Mouse (Mus musculus): ENCODE data around the gene Dmc1.

The Dmc1 gene

DNA sequence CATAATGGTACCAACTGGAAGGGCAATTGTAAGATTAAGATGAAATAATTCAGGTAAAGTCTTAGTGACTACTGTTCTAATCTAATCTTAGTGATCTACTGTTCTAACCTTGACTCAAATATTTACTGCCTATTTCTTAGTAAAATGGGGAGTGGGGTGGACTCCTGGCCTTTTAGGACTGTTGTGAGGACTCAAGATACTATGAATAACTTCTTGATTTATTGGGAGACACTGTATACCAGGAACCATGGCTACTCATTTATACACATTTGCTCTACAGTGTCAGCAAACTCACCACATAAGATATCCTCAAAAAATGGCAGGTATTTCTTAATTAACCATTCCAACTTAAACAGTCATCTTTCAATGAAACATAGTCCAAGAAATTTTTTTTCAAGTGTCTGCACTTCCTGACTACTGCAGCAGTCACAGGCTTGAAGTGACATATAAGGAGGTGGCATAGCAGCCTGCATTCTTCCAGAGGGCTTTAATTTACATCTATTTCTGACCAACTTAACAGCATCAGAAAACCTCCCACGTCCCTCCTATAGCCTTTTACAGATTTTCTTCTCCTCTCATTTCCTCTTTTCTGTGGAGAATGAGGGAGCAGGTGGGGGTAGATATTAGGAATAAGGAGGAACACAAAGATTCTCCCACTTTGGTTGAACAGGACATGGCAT, 29.2 kb downstream of the Dmc1 start:
- no peak for DNase-seq (ENCODE audit: extremely low spot score, low read depth, low spot score)

DNA sequence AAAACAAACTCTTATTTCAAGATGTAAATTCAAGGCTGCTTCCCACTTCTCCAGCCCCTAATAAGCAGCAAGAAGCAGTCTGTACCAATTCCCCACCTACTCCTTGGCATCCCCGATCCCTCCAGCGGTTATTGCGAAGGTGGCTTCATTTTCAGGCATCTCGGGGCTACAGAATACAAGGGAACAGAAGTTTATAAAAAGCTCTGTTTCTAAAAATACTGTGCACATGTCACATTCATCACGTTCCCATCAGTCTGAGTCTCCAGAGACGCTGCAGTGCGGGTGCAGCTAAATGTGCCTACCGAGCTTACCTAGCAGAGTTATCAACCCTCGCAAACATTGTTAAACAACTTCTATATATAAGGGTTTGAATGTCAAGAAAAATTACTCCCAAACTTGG, 42.5 kb downstream of the Dmc1 start:
- no peak for DNase-seq (ENCODE audit: extremely low spot score, low read depth, low spot score)

DNA sequence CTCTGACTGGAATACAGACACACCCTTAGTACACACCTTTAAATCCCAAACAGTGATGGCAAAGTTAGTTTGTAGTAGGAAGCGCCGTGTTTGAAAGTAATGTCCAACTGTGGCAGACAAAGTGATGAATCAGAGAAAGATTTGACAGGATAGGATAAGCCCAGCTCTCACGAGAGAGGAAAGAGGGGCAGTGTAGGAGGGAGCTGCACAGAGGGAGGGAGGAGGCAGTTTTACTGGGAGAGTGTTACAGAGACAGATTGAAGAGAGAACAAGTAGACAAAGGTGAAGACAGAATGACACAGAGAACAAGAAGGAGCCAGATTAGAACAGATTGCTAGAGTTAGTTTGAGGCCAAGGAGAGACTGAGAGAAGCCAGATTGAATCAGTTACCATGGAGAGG, 45.3 kb downstream of the Dmc1 start:
- no peak for DNase-seq (ENCODE audit: extremely low spot score, low read depth, low spot score)

DNA sequence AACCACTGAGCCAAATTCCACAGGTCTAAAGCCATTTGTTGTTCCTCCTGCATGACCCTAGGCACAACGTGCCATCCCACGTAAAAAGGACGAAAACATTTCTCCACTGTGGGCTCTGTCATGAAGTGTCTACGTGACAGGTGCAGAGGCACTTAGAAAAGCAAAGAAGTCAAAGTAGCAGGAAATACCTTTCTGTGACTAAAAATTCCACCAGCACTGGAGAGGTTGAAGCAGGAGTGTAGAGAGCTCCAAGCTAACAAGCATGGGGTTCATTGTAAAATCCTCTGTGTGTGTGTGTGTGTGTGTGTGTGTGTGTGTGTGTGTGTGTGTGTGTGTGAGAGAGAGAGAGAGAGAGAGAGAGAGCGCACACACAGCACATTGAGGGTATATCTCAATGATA, 52.3 kb downstream of the Dmc1 start:
- no peak for DNase-seq (ENCODE audit: extremely low spot score, low read depth, low spot score)

DNA sequence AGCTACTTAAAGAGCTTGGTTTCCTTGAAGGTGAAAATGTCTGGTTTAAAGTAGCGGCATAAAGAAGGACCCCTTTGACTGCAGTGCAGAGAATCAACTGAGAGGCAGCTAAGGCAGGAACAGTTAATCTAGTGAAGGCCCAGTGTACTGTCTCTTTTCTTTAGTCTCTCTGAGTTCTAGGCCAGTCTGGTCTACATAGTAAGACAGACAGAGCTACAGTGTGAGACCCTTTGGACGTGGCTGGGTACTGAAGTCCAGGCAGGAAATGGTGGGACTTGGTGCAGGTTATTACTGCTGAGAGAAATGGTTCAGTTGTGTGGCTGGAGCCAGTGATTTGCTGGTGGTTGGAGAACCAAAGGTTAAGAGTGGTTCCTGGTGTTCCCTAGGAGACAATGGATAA, 56.7 kb downstream of the Dmc1 start:
- no peak for DNase-seq (ENCODE audit: extremely low spot score, low read depth, low spot score)

DNA sequence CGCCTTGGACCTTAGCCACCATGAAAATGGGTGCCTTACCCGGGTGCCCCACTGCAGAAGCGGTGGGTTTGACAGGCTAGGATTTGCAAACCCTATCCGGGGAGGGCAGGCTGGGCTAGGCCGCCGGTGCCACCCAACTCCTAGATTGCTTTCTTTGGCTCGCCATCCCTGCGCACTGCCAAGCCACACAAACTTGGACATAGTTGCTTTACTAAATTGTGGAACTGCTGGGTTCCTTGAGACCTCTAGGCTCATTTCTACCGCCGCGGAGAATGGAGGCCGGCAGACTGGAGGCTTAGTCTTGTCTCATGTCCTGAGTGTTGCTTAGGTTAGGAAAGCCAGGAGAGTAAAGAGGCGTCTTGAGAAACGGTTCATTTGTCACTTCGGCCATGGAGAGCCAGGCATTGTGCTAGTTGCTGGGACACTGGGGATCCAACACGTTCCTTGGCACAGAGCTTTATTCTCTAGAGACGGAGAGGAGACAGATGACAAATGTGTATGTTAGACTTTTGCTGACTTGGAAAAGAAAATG, 57.6 kb downstream of the Dmc1 start:
- no peak for DNase-seq (ENCODE audit: extremely low spot score, low read depth, low spot score)

DNA sequence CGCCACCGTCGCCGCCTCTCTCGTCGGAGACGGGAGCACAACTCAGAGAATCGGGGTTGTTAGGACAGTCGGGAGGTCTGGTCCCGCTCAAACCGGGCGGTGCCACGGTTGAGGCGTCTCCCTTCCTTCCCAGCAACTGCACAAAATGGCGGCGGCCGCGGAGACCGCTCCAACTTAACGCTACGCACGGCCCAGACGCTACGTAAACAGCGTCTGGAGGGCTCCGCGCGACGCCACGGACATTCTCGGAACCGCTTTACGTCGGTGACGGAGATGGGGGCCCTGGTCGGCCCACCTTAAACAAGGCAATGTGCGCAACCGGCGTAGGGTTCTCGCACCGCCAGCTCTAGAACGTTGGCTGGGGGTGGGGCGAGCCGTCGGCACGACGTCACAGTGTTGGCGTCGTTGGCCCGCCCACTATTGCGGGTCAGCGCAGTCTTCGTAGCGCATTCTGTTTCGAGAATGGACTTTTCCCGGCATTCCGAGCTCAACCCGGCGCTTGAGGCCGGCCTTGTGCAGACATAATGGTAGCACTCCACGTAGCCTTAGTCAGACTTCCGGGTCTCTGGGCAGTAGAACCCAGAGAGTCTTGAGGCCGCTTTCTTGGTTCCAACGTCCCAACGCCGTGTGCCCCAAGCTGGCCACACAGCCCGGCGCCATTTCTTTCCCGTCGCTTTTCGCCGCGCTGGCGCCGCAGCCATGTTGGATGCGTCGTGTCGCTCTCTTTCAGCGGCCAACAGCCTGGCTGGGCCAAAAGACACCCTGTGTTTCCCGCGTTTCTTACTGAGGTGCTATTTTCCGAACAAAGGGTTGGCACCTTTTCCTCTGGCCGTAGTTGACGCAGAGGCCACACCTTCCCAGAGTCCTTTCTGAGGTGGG, 58.3 kb downstream of the Dmc1 start, which contains the start of gene Ddx17:
TSS of gene Ddx17 (minus strand) at position 332 of the 879 bp plus-strand sequence.
- DNase-seq (ENCODE audit: extremely low spot score, low read depth, low spot score), result peak; percentile 96

DNA sequence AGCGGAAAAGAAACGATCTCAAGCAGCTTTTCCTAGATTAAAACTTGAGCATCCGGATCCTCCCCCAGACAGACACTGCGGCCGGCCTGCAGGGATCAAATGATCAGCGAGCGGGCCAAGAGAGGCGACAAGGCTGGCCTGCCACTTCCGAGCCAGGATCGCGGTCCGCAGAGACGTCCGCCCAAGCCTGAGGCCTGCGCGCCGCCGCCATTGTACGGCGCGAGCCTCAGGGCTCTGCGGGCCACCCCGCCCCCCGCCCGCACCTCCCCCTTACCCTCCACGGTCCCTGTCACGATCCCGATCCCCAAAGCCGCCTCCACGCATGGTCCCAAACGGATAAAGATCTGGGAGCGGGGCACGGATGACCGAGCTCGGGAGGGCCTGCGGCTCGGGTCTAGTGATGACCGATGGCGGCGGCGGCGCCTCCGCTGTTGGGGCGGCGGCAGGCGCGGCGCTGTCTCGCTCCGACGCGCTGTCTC, 58.9 kb downstream of the Dmc1 start:
- DNase-seq (ENCODE audit: extremely low spot score, low read depth, low spot score), result no peak

DNA sequence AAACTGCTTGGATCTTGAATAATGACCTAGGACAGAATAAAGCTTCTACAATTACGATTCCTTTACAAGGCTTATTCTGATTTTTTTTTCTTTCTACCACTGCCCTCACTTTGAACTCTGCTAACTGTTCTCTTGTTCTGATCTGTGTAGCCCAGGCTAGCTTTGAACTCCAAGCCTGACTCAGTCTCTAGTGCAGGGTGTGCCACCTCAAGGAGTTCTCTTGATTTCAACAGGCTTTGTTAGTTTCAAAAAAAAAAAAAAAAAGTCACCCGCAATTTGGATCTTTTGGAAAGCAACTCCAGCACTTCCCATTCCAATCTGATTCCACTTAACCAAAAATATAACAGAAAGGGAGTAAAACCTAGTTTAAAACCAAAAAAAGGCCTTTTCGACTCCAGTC, 59.4 kb downstream of the Dmc1 start:
- no peak for DNase-seq (ENCODE audit: extremely low spot score, low read depth, low spot score)

DNA sequence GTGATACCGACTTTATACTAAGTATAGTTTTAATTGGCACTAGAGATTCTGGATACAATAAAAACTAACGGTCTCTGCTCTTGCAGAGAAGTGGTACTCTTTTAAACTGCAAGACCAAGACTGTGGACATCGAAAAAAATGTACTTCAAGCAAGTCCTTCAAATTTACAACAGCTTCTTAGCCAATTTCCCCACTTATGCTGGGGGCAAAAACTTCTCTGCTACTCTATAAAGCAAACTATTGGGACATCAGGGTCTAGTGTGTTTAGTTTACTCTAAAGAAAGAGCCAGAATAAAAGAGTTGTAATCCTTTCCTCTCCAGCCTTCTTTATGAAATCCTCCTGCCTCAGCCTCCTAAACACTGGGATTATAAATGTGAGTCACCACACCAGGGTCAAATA, 60.9 kb downstream of the Dmc1 start:
- no peak for DNase-seq (ENCODE audit: extremely low spot score, low read depth, low spot score)

DNA sequence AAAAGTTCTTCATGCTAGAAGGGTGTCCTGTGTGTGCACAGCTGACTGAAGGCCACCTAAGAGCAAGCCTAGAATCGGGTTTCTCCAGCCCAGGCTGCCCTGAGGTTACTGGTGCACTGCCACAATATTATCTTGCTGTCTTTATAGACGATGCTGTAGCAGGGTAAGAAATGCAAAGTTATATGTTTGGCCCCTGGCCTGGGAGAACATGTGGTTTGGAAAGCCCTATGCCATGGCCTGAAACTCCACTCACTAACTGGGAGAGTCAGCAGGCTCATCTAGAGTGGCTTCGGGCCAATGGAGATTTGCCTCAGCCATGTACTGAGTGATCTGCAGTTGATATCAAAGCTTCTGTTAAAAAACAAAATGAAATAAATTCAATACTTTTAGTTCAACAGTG, 71.1 kb downstream of the Dmc1 start:
- DNase-seq (ENCODE audit: extremely low spot score, low read depth, low spot score), result no peak

DNA sequence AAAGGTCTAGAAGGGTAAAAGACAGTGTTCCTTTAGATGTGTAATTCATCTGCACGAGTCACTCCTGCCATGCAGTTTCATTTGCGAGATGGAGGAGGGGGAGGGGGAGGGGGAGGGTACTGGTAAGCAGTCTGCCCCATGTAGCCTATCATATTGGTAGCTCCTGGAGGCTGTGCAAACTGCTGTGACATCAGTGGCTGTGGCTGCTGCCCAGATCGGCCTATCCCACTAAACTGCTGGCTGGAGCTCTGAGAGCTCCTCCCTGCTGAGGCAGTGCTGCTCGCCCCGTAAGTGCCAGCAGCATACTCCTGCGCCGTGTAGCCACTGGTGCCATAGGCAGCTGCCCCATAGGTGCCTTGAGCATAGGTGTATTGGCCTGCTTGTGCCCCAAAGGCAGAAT, 75.0 kb downstream of the Dmc1 start:
- DNase-seq (ENCODE audit: extremely low spot score, low read depth, low spot score), result no peak

DNA sequence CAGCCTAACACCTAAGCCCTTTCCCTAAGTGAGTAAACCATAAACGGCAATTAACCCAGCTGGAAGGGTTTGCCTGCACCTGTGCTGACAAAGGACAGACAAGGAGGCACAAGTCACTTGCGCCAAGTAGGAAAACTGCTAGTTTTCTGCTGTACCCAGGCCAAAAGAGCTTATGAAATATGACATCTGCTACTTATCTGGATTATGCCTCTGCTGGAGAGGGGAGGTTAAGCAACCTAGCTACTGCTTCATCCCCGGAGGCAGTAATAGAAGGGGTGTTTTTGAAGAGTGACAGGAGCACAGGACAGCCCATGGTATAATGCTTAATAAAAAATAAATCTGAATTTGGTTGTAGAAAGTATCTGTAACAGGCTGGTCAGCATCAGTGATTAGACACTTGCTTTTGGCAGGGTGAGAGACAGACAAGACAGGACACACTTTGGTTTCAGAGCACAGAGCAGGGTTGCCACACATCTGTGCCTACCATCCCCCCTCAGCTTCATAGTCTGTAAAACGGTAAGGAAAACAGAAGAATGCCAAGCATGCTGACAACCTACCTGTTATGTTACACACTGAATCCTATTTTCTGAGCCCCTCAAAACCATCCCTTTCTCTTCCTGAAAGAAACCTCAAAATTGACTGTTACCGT, 76.8 kb downstream of the Dmc1 start:
- DNase-seq (ENCODE audit: extremely low spot score, low read depth, low spot score), result no peak

DNA sequence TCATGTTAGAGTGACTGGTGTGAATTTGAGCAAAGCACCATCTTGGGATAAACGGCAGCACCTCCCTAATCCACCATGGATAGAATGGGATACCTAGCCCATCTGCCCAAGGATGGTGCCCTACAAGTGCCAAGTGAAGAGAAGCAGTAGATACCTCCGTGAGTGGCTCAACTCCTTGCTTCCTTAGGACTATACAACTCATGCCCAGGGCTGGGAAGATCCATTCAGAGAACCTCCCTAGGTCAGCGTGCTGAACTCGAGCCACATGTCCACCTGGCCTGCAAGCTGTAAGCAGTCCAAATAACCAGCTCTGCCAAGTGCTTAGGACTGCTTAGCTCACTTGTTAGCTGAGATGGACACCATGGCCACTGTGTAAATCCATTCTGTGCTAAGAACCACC, 77.7 kb downstream of the Dmc1 start:
- no peak for DNase-seq (ENCODE audit: extremely low spot score, low read depth, low spot score)

DNA sequence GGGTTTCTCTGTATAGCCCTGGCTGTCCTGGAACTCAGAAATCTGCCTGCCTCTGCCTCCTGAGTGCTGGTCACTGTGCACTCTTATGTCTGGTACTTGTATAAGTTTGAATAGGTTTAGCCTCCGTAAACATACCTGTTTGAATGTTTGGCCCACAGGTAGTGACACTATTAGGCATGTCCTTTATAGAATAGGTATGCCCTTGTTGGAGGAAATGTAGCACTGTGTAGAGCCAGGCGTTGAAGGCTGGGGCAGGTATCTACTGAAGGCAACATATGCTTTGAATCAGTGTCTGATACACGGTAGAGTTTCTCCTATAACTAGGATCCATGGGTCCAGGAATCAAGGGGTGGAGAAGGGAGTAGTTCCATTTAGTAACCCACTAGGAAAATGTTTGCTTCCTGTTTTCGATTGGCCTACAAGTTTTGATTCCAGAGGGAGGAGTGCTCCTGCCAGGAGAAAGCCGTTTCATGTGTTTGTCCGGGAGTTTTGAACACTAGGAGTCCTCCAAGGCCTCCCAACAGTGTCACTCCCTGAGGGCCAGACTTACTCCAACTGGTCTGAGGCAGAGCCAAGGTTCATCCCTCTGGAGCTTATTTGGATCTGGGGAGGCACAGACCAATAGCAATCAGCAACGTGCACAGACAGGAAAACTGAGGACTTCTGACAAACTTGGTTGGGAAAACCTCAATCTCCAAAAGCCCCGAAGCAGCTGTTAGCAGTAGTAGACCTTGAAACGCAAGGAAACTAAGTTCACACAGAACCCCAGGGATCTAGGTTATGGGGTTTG, 78.7 kb downstream of the Dmc1 start:
- DNase-seq (ENCODE audit: extremely low spot score, low read depth, low spot score), result no peak

DNA sequence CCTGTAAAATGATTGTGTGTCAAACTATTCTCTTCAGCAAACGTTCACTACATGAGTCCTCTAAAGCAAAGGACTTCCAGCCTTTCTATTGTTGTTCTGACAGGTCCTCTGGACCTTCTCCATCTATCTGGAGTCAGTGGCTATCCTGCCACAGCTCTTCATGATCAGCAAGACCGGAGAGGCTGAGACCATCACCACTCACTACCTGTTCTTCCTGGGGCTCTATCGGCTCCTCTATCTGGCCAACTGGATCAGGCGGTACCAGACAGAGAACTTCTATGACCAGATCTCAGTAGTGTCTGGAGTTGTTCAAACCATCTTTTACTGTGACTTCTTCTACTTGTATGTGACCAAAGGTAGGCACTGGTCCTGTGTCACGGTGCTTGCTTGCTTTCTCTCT, 79.3 kb downstream of the Dmc1 start:
- no peak for DNase-seq (ENCODE audit: extremely low spot score, low read depth, low spot score)

DNA sequence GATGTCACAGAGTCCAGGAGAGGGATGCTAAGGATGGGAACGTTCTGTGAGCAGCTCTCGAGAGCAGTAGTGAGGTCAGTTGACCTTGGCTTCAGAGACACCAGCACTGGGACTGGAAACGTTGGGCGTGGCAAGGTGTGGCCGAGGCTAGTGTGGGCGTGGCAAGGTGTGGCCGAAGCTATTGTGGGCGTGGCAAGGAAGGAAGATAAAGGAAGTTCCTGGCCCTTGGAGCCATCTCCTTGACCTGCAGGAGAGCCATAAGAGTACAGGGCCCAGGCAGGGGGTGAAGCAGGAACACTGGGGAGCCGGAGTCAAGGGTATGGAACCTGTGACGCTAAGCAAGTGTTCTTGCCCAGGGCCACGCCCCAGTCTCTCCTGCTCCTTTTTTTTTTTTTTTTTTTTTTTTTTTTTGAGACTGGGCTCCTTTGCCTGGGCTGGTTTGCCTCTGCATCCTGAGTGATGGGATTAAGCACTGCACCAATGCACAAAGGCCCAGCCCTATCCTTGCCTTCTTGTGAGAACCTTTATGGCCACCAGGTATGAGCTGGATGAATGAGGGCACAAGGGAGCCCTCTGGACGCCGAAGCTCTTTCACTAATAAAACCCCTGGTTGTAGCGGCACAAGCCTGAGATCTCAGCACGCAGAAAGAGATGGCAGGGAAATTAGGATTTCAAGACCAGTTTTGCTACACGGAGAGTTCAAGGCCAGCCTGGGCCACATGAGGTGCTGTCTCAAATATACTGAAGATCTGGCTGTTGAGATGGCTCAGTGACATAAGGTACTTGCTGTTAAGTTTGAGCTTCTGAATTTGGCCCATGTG, 85.3 kb downstream of the Dmc1 start:
- no peak for DNase-seq (ENCODE audit: extremely low spot score, low read depth, low spot score)

DNA sequence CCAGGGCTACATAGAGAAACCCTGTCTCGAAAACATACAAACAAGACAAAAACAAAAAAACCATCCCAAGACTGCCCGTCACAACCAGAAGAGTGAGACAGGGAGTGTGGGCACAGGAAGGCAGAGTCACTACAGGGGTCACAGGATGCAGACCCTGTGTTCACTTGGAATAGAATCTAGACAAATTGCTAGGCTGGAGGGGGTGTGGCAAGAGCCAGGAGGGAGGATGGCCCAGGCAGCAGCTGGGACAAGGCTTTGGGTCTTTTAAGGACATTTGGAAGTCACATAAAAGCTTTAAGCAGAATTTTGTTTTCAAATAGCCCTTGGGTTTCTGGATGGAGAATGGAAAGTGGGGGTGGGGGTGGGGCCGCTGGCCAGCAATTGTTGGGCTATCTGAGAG, 86.3 kb downstream of the Dmc1 start:
- no peak for DNase-seq (ENCODE audit: extremely low spot score, low read depth, low spot score)

DNA sequence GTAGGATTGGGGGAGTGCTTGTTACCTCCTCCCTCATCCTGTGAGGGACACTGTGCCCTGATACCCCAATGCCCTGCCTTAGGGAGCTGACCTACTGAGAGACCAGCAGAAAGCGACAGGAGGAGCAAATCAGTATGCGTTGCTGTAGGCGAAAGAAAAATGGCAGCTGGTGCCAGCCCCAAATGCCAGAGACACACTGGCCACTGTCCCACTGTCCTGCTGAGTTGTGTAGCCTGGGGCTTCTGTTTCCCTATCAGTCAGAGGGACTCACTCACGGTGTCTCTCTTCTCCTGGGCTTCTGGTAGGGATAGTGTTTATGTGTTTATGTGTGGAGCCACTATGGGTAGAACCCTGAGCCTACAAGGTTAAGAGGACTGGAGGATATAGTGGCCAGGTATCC, 87.2 kb downstream of the Dmc1 start:
- DNase-seq (ENCODE audit: extremely low spot score, low read depth, low spot score), result no peak
